Mouse (Mus musculus) forebrain, postnatal 0 days (tissue): ENCODE measurements around the gene Slc4a2. TPM values are rescaled to one million over a fixed set of nuclear protein-coding genes. Genes with fewer than 3 reads are reported as not detected.

Experiments used
- ATAC-seq: fragments of 200-750 bp; cut with Nextera tagmentation; 2 replicates; pipeline ENCODE4 v1.8.0; 2017; ENCODE audit warnings: mild to moderate bottlenecking, moderate library complexity
- DNase-seq: peaks from one replicate; pipeline ENCODE4 v3.0.0-alpha.2; 2015
- H3K27ac ChIP-seq: fragments of 300-500 bp; sonication (generic); 2 replicates; pipeline ENCODE4 v1.5.1; 2014; ENCODE audit warnings: low read depth, mild to moderate bottlenecking, antibody characterized with exemption, low read length, moderate library complexity, mixed read lengths
- H3K27me3 ChIP-seq: fragments of 300-500 bp; sonication (generic); 2 replicates; pipeline ENCODE4 v1.6.1; 2014; ENCODE audit warnings: mild to moderate bottlenecking, low read length, mixed read lengths; ENCODE audit not compliant: insufficient read depth
- H3K36me3 ChIP-seq: fragments of 300-500 bp; sonication (generic); 2 replicates; pipeline ENCODE4 v1.6.1; 2014; ENCODE audit warnings: mild to moderate bottlenecking, moderate library complexity; ENCODE audit not compliant: insufficient read depth
- H3K4me1 ChIP-seq: fragments of 300-500 bp; sonication (generic); 2 replicates; pipeline ENCODE4 v1.6.1; 2014; ENCODE audit warnings: antibody characterized with exemption; ENCODE audit not compliant: insufficient read depth
- H3K4me2 ChIP-seq: fragments of 300-500 bp; sonication (generic); 2 replicates; pipeline ENCODE4 v1.6.1; 2014; ENCODE audit warnings: low read depth, mild to moderate bottlenecking, moderate library complexity
- H3K4me3 ChIP-seq: fragments of 300-500 bp; sonication (generic); 2 replicates; pipeline ENCODE4 v1.5.1; 2014; ENCODE audit warnings: low read depth, low read length, mixed read lengths
- H3K9ac ChIP-seq: fragments of 300-500 bp; sonication (generic); 2 replicates; pipeline ENCODE4 v1.6.1; 2014; ENCODE audit warnings: mild to moderate bottlenecking
- H3K9me3 ChIP-seq: fragments of 300-500 bp; sonication (generic); 2 replicates; pipeline ENCODE4 v1.6.1; 2016; ENCODE audit warnings: low read length
- CTCF ChIP-seq: sonication (generic); IDR thresholded peaks from 2 replicates; pipeline ENCODE4 v1.5.1; 2016; ENCODE audit warnings: antibody characterized with exemption, control low read depth, low read depth
- WGBS: fragments of 180-500 bp; shearing (Covaris S2); extraction: QIAGEN DNeasy Blood & Tissue Kit; methylation state at CpG from one replicate; pipeline ENCODE4 v1.1.7; 2014; 5-methylcytosine and 5-hydroxymethylcytosine counted together
- polyA plus RNA-seq: library from polyadenylated mRNA; unstranded; fragments of >200 nt; fragmentation: Nextera tagmentation; extraction: Ambion mirVana; gene quantifications from 2 replicates; pipeline ENCODE4 v1.2.1, GENCODE M21; 2015
- total RNA-seq: library from RNA; depleted of rRNA; stranded (reverse); fragments of >200 nt; gene quantifications from 2 replicates; pipeline ENCODE4 v1.2.3, GENCODE M21; 2014

Slc4a2 gene
- total and polyA plus RNA-seq, 2 experiments from 2014 or later: 13.9 to 21.4 TPM

DNA sequence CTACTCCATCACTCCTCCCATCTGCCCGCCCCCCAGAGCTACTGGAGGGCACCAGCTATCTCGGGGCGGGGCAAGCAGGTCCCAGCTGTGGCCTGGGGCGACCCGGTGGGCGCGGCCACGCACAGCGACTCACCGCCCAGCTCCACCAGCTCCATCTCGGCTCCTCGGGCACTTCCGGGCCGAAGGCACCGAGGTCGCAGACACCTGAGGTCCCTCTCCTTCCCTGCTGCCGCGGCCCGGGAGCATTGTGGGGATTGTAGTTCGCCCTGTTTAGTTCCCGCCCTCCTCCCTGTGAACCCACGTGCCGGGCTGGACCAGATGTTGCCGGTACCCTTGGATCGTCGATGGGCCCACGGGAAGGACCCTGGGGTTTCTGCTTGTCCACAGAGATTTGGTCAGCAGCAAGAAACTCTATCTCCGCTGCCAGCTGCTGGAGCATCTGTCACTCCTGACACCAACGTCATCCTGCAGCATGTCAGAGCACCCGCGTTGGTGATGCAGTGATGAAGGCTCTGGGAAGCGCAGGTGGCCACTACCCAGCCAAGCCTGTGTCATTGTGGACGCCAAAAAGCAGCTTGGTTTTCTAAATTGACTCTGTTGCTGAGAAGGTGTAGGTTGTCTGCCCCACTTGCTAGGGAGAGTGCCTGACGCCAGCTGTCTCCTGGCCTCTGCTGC is 24.1 kb downstream of the Slc4a2 start, which contains the start of gene Tmub1:
Gene Tmub1, minus strand, starts transcription at position 231 of the 675 bp plus-strand sequence.
- Histone ChIP-seq H3K4me3 (peak within 1 kb of the TSS; percentile 59), H3K36me3 (0 out of 2 replicates have a peak, but pooled peaks cover 3% of the 10 kb centered on the region), H3K9ac (peak within 1 kb of the TSS; percentile 71), H3K4me1 (peaks cover 22% of the 10 kb centered on the region), H3K27ac (peak within 1 kb of the TSS; percentile 29; the same call in 1 of the 2 replicates), H3K4me2 (peak within 1 kb of the TSS; percentile 93), H3K9me3 (no peaks in the 10 kb centered on the region), H3K27me3 (no peaks in the 10 kb centered on the region)
- ATAC-seq (peak; percentile 53), DNase-seq (peak; percentile 82)
- WGBS: 1% methylated on average over 34 of the region's 34 CpGs
- TF ChIP-seq CTCF: no peak

DNA sequence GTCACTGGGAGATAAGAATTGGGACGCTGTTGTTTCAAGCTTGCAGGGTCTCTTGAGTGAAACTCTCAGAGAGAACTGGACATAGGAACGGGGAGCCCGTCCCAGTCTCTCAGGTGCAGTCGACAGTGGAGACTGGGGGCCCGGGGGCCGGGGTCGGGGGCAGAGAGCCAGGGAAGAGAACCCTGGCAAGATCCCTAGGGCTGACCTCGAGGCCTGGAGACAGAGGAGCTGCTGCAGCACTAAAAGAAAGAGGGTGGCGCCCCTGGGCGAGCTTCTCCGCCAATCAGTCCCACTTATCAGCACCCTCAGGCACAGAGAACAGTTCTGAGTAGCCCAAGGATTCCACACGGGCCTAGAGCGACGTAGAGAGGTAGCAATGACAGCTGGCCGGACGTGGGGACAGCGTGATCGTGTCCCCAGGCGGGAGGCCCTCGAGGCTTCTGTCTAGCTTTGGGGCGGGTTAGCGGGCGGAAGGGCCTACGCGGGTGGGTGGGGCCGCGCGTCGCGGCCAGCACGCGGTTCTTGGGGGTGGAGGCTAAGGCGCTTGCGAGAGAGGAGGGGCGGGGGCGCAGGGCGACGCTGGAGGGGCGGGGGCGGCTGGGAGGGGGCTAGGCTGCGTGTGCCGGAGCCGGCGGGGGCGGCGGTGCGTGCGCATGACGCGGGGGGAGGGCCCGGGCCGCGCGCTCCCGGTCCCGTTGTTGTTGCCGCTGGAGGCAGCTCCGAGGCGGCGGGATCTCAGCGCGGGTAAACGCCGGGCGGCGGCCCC is 27.8 kb downstream of the Slc4a2 start:
- peak overlapping the region; percentile 90 for H3K4me3 ChIP-seq
- 3% methylated on average over 56 of the region's 66 CpGs for WGBS
- no peaks in the 10 kb centered on the region for H3K27me3 ChIP-seq
- peaks cover 45% of the 10 kb centered on the region for H3K4me1 ChIP-seq
- no peaks in the 10 kb centered on the region for H3K9me3 ChIP-seq
- H3K4me2 ChIP-seq: peak overlapping the region; percentile 91
- H3K9ac ChIP-seq: peak overlapping the region; percentile 85
- peak; percentile 93 for DNase-seq
- peak overlapping the region; percentile 91 for H3K27ac ChIP-seq
- peak; percentile 78 for ATAC-seq
- TF ChIP-seq CTCF: no peak
- H3K36me3 ChIP-seq: no peaks in the 10 kb centered on the region

DNA sequence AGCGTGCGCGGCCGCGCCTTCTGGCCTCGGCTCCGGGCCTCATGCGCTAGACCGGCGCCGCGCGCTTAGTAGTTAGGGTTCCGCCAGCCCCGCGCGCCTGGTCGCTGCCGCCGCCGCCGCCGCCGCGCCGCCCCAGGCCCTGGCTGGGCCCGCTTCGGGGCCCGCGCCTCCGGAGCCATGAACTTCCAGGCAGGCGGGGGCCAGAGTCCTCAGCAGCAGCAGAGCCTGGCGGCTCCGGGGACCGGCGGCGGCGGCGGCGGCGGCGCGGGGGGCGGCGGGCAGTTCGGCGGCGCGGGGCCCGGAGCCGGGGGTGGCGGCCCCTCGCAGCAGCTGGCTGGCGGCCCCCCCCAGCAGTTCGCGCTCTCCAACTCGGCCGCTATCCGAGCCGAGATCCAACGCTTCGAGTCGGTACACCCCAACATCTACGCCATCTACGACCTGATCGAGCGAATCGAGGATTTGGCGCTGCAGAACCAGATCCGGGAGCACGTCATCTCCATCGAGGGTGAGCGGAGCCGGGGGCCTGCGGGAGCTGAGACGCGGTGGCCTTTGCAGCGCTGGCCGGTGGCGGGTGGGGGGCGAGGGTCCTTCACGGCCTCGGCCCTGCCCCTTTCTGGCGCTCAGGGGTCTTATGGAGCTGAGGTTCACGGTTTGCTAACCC is 28.5 kb downstream of the Slc4a2 start, which contains the start of gene Agap3:
Gene Agap3, plus strand, starts transcription at position 148 of the 661 bp plus-strand sequence.
- WGBS: under 1% methylated on average over 61 of the region's 85 CpGs
- H3K9ac ChIP-seq: peak within 1 kb of the TSS; percentile 85
- DNase-seq (peak; percentile 66), ATAC-seq (peak; percentile 18; the same call in 1 of the 2 replicates)
- peaks cover 40% of the 10 kb centered on the region for H3K4me1 ChIP-seq
- peak within 1 kb of the TSS; percentile 90 for H3K4me3 ChIP-seq
- no peak for TF ChIP-seq CTCF
- H3K27me3 ChIP-seq: no peaks in the 10 kb centered on the region
- H3K4me2 ChIP-seq: peak within 1 kb of the TSS; percentile 91
- H3K36me3 ChIP-seq: no peaks in the 10 kb centered on the region
- H3K27ac ChIP-seq: peak within 1 kb of the TSS; percentile 91
- H3K9me3 ChIP-seq: no peaks in the 10 kb centered on the region

DNA sequence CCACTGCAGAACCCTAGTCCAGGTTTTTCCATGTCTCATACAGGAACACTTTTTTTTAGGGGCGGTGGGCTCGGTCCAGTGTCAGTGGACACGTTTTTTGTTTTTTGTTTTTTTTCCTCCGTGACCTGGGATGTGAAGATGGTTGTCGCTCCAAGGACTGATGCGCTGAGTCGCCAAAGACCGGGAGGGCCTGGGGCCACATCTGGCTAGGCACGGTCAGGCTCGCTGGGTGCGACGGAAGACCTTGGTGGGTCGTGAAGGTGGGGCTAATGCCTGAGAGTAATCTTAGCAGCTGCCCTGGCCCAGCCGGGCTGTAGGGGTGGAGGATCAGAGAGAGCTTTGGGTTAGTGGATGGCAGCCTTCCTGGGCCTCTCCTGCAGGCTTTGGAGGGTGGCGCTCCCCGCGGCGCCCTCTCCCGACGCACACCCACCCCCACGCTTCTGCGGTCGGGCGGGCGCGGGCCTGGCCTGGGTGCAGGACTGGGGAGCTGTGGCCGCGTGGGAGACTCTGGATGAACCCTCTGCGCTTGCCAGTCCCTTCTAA is 29.1 kb downstream of the Slc4a2 start:
- peak overlapping the region; percentile 91 for H3K27ac ChIP-seq
- ATAC-seq (no peak), DNase-seq (peak; percentile 21)
- peak overlapping the region; percentile 91 for H3K4me2 ChIP-seq
- H3K36me3 ChIP-seq: no peaks in the 10 kb centered on the region
- H3K9ac ChIP-seq: peak overlapping the region; percentile 85
- no peaks in the 10 kb centered on the region for H3K9me3 ChIP-seq
- no peak for TF ChIP-seq CTCF
- H3K4me1 ChIP-seq: peaks cover 34% of the 10 kb centered on the region
- no peaks in the 10 kb centered on the region for H3K27me3 ChIP-seq
- 6% methylated on average over 29 of the region's 29 CpGs for WGBS
- H3K4me3 ChIP-seq: peak overlapping the region; percentile 90

DNA sequence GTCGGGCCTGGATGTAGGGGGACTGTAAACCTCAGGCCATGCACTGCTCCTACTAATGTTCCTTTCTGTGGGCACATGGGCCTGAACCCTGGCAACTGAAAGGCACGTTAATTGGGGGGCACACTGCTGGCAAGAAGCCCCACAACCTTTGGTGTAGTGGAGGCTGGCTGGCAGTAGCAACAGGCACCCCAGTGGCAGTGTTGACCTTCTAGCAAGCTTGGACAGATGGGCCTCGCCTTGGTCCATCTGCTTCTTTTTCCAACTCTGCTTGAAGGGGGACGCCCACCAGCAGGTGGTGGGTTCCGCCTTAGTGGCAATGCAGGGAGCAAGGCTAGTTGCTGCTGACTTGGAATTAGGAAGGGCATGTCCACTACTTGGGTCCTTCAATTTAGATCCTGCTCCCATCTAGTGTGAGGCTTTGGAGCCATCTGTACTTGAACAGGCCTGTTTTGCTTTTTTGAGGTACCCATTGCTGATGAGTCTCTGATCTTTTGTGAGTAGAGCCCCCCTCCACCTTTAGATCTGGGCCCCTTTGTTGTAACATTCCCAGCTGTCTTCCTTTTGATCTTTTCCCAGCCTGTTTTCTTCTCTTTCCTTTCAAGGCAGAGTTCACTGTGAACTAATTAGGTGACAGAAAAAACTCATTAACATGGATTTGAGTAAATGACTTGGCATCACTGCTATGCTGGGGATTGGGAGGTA is 29.8 kb downstream of the Slc4a2 start:
- DNase-seq (peak; percentile 27), ATAC-seq (no peak)
- 2% methylated on average over 5 of the region's 5 CpGs for WGBS
- H3K4me1 ChIP-seq: peaks cover 29% of the 10 kb centered on the region
- peak overlapping the region; percentile 85 for H3K9ac ChIP-seq
- H3K27me3 ChIP-seq: no peaks in the 10 kb centered on the region
- H3K36me3 ChIP-seq: no peaks in the 10 kb centered on the region
- peak overlapping the region; percentile 91; the same call in 1 of the 2 replicates for H3K27ac ChIP-seq
- TF ChIP-seq CTCF: peak; percentile 23; the same call in 1 of the 2 replicates
- peak overlapping the region; percentile 91 for H3K4me2 ChIP-seq
- no peaks in the 10 kb centered on the region for H3K9me3 ChIP-seq
- peak overlapping the region; percentile 90 for H3K4me3 ChIP-seq

DNA sequence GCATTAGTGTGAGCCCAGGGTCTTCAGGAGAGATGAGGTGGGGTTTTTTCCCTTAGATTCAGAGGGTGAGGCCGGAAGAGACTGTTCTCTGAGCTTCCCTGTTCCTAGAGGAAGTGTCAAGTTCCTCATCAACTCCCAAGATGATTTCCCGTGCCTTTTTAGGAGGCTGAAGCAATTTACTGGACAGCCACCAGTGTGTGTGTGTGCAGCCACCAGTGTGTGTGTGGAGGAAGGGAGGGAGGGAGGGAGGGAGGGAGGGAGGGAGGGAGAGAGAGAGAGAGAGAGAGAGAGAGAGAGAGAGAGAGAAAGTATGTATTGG is 30.3 kb downstream of the Slc4a2 start:
- Histone ChIP-seq H3K27me3 (no peaks in the 10 kb centered on the region), H3K9ac (peak overlapping the region; percentile 85; the same call in 1 of the 2 replicates), H3K9me3 (no peaks in the 10 kb centered on the region), H3K36me3 (no peaks in the 10 kb centered on the region), H3K4me3 (peak overlapping the region; percentile 90), H3K4me1 (peaks cover 29% of the 10 kb centered on the region), H3K27ac (no peak overlapping the region), H3K4me2 (peak overlapping the region; percentile 91)
- ATAC-seq: no peak
- no peak for TF ChIP-seq CTCF
- WGBS: 5% methylated on average over 2 of the region's 2 CpGs
- DNase-seq: no peak
